ENCODE assay signal across 11 mouse cellular contexts in genomic region chr9:71317096-71317920, GRCm38 (mm10).
A peak's percentile ranks its signal among the peaks of the same experiment; 100 is the strongest.
DNase-seq lines count a peak whose midpoint lies in the region; ATAC-seq and TF ChIP-seq lines count a peak whose summit lies in the region.
"Had no signal": no experiment of that assay in that cellular context is flagged by ENCODE, and none has a peak within 500 bp of the region (broad histone marks: within the 10 kb centered on the region; RNA-seq: fewer than 3 reads in every experiment).

No protein-coding gene starts in this region.

- no peaks in the 10 kb centered on the region for H3K36me3 ChIP-seq in lung, embryonic 14.5 days (ENCODE audit: insufficient read depth)
- H3K36me3 ChIP-seq in hindbrain, embryonic 10.5 days = no peaks in the 10 kb centered on the region
- H3K36me3 ChIP-seq: limb, embryonic 15.5 days; neural tube, embryonic 15.5 days had no signal

- no peak for TF ChIP-seq CTCF in lung, embryonic 14.5 days (IDR thresholded peaks at IDR 0.05; ENCODE audit: low read depth)

- 54% methylated on average over 11 of the region's 11 CpGs for WGBS in lung, embryonic 14.5 days
- 81% methylated on average over 11 of the region's 11 CpGs for WGBS in hindbrain, embryonic 10.5 days

- no peak overlapping the region for H3K27ac ChIP-seq in lung, embryonic 14.5 days (ENCODE audit: low read depth)
- H3K27ac ChIP-seq in hindbrain, embryonic 10.5 days = no peak overlapping the region
- H3K27ac ChIP-seq: limb, embryonic 15.5 days; neural tube, embryonic 15.5 days had no signal

- H3K4me1 ChIP-seq in lung, embryonic 14.5 days (ENCODE audit: insufficient read depth) = peaks cover 11% of the 10 kb centered on the region
- H3K4me1 ChIP-seq in hindbrain, embryonic 10.5 days (replicated peaks) = peaks cover 6% of the 10 kb centered on the region
- H3K4me1 ChIP-seq: neural tube, embryonic 15.5 days had no signal

- H3K4me2 ChIP-seq in lung, embryonic 14.5 days = no peak overlapping the region
- H3K4me2 ChIP-seq: limb, embryonic 15.5 days; neural tube, embryonic 15.5 days had no signal

- H3K27me3 ChIP-seq in lung, embryonic 14.5 days (ENCODE audit: insufficient read depth, low read length) = no peaks in the 10 kb centered on the region
- no peaks in the 10 kb centered on the region for H3K27me3 ChIP-seq in hindbrain, embryonic 10.5 days (ENCODE audit: insufficient read depth, poor library complexity, severe bottlenecking)
- H3K27me3 ChIP-seq: neural tube, embryonic 15.5 days had no signal

- intact Hi-C loops in heart, postnatal 25 days (cut with DNase I) = no loop called here

- ATAC-seq in lung, embryonic 14.5 days (ENCODE audit: insufficient read depth) = no peak

- DNase-seq in adrenal gland, adult 2 months = peak; percentile 53
- no peak for DNase-seq in adrenal gland, postnatal 25 days
- DNase-seq in adrenal gland, postnatal 14 days = peak; percentile 40
- DNase-seq in heart, postnatal 25 days (ENCODE audit: low spot score) = peak; percentile 69
- peak; percentile 34 for DNase-seq in lung, embryonic 14.5 days
- no peak for DNase-seq in layer of hippocampus, postnatal 14 days (ENCODE audit: low spot score in 2 of 2)
- DNase-seq in thymus, postnatal 14 days = no peak
- no peak for DNase-seq in hindbrain, embryonic 10.5 days (ENCODE audit: low spot score)
- DNase-seq: thymus, adult 2 months had no signal

- no peak overlapping the region for H3K4me3 ChIP-seq in lung, embryonic 14.5 days (ENCODE audit: low read depth, low read length)
- no peak overlapping the region for H3K4me3 ChIP-seq in hindbrain, embryonic 10.5 days
- H3K4me3 ChIP-seq: limb, embryonic 15.5 days; neural tube, embryonic 15.5 days had no signal

- H3K9ac ChIP-seq in lung, embryonic 14.5 days = no peak overlapping the region
- H3K9ac ChIP-seq: limb, embryonic 15.5 days; neural tube, embryonic 15.5 days had no signal

- H3K9me3 ChIP-seq in lung, embryonic 14.5 days (ENCODE audit: low read depth, low read length) = no peaks in the 10 kb centered on the region
- H3K9me3 ChIP-seq in hindbrain, embryonic 10.5 days = no peaks in the 10 kb centered on the region
- H3K9me3 ChIP-seq: limb, embryonic 15.5 days; neural tube, embryonic 15.5 days had no signal

Comparison
In these comparisons a context has a peak if more than half of its experiments do, and no peak if none do; other contexts are left out.
1. DNase-seq: peak in adrenal gland, adult 2 months (single experiment), adrenal gland, postnatal 14 days (single experiment), heart, postnatal 25 days (single experiment) and lung, embryonic 14.5 days (single experiment); none in adrenal gland, postnatal 25 days (single experiment), layer of hippocampus, postnatal 14 days (0 of 2), thymus, postnatal 14 days (single experiment) and hindbrain, embryonic 10.5 days (single experiment).